Mouse (Mus musculus): ENCODE results near the gene Hist1h2br. TPM values are rescaled to one million over a fixed set of nuclear protein-coding genes. Genes with fewer than 3 reads are reported as not detected.
"Not testable (repeated sequence)": the region's sequence is repeated elsewhere in the genome, so short reads cannot be mapped to it uniquely, and the experiment has no call there.

Gene Hist1h2br
- polyA plus RNA-seq, 1 experiment from 2014 or later = 11.3 TPM

GRCm38 (mm10) chr13:21811074-21811473 is 22.5 kb upstream of the Hist1h2br start:
- H3K36me3 ChIP-seq; H3K9ac ChIP-seq (replicated peaks); H3K4me1 ChIP-seq (replicated peaks); H3K4me2 ChIP-seq (replicated peaks); H3K27me3 ChIP-seq; H3K27ac ChIP-seq; H3K4me3 ChIP-seq (replicated peaks); H3K9me3 ChIP-seq: not testable (repeated sequence)
- ATAC-seq = peak; percentile 47
- no CpG with 5 or more reads among the region's 8 CpGs for WGBS

DNA sequence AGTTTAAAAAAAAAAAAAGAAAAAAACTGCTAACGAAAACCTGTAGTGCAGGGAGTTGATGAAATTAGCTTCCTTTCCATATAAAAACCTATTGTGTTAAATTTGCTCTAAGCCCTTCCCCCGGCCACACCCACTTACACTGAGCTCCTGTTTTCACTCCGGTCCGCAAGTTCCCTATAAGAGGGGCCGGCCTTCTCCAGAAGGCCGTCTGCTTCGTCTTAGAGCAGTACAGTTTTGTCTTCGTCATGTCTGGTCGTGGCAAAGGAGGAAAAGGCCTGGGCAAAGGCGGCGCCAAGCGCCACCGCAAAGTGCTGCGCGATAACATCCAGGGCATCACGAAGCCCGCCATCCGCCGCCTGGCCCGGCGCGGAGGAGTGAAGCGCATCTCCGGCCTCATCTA is 22.0 kb upstream of the Hist1h2br start, which contains the start of gene Hist1h4m:
Hist1h4m (plus strand) TSS at position 208 of the 400 bp plus-strand sequence.
- not testable (repeated sequence) for H3K27me3 ChIP-seq; H3K4me1 ChIP-seq (replicated peaks); H3K27ac ChIP-seq; H3K9me3 ChIP-seq; H3K9ac ChIP-seq (replicated peaks); H3K36me3 ChIP-seq
- Histone ChIP-seq H3K4me3 (replicated peaks) (peak within 1 kb of the TSS; percentile 23), H3K4me2 (replicated peaks) (peak within 1 kb of the TSS; percentile 48)
- ATAC-seq = peak; percentile 44
- no CpG with 5 or more reads among the region's 24 CpGs for WGBS

- Histone ChIP-seq H3K4me3 (replicated peaks) (peak overlapping the region; percentile 23), H3K4me2 (replicated peaks) (peak overlapping the region; percentile 48)
- H3K9ac ChIP-seq (replicated peaks); H3K9me3 ChIP-seq; H3K36me3 ChIP-seq; H3K27me3 ChIP-seq; H3K4me1 ChIP-seq (replicated peaks); H3K27ac ChIP-seq: not testable (repeated sequence)
- peak; percentile 28 for ATAC-seq
- 0% methylated on average over 14 of the region's 14 CpGs for WGBS
Measured at GRCm38 (mm10) chr13:21812092-21812491, 21.5 kb upstream of the Hist1h2br start.

DNA sequence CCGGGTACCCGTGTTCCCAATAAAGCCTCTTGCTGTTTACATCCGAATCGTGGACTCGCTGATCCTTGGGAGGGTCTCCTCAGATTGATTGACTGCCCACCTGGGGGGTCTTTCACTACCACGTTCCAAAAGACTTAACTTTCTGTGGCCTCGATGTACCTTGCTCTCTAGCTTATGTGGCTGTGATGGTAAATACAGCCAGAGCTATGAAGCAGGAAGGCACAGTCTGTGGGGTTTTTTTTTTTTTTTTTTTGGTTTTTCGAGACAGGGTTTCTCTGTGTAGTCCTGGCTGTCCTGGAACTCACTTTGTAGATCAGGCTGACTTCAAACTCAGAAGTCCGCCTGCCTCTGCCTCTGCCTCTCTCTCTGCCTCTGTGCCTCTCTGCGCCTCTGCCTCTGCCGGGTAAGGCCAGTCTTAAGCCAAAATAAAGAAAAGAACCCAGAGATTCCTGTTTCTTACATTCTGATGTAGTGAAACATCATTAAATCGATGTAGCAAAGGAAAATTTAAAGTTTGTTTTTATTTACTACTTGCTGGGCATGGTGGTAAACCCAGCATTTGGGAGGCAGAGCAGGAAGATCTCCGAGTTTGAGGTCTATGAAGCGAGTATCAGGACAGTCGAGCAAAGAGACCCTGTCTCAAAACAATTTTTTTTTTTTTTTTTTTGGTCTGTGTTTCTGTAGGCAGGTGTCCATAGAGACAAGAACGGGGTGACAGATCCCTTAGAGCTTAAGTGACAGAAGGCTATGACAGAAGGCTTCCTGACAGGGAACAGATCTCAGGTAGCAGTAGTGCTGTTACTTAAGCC is 13.3 kb upstream of the Hist1h2br start:
- H3K4me2 ChIP-seq (replicated peaks); H3K27ac ChIP-seq; H3K36me3 ChIP-seq; H3K9ac ChIP-seq (replicated peaks); H3K27me3 ChIP-seq; H3K4me1 ChIP-seq (replicated peaks); ATAC-seq; H3K4me3 ChIP-seq (replicated peaks); H3K9me3 ChIP-seq: not testable (repeated sequence)
- 67% methylated on average over 6 of the region's 16 CpGs for WGBS

GRCm38 (mm10) chr13:21828511-21828910 is 5.0 kb upstream of the Hist1h2br start:
- Histone ChIP-seq H3K9me3 (no peaks in the 10 kb centered on the region), H3K4me2 (replicated peaks) (no peak overlapping the region), H3K9ac (replicated peaks) (no peak overlapping the region), H3K4me1 (replicated peaks) (no peaks in the 10 kb centered on the region), H3K4me3 (replicated peaks) (no peak overlapping the region), H3K27me3 (no peaks in the 10 kb centered on the region), H3K27ac (no peak overlapping the region), H3K36me3 (no peaks in the 10 kb centered on the region)
- no peak for ATAC-seq
- 88% methylated on average over 3 of the region's 3 CpGs for WGBS

DNA sequence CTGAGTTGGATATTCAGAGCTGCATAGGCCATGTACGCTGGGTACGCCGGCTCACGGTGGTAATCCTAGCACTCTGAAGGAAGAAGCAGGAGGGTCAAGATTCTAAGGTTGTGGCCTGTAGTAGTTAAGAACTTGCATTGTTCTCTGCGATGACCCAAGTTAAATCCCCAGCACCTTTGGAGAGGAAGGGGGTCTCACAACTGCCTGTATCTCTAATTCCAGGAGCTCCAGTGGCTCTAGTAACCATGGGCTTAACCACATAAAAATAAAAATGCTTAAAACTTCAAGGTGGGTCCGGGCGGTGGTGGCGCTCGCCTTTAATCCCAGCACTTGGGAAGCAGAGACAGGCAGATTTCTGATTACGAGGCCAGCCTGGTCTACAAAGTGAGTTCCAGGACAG is 3.2 kb upstream of the Hist1h2br start:
- H3K4me2 ChIP-seq (replicated peaks) = no peak overlapping the region
- no peak for ATAC-seq
- no peak overlapping the region for H3K27ac ChIP-seq

DNA sequence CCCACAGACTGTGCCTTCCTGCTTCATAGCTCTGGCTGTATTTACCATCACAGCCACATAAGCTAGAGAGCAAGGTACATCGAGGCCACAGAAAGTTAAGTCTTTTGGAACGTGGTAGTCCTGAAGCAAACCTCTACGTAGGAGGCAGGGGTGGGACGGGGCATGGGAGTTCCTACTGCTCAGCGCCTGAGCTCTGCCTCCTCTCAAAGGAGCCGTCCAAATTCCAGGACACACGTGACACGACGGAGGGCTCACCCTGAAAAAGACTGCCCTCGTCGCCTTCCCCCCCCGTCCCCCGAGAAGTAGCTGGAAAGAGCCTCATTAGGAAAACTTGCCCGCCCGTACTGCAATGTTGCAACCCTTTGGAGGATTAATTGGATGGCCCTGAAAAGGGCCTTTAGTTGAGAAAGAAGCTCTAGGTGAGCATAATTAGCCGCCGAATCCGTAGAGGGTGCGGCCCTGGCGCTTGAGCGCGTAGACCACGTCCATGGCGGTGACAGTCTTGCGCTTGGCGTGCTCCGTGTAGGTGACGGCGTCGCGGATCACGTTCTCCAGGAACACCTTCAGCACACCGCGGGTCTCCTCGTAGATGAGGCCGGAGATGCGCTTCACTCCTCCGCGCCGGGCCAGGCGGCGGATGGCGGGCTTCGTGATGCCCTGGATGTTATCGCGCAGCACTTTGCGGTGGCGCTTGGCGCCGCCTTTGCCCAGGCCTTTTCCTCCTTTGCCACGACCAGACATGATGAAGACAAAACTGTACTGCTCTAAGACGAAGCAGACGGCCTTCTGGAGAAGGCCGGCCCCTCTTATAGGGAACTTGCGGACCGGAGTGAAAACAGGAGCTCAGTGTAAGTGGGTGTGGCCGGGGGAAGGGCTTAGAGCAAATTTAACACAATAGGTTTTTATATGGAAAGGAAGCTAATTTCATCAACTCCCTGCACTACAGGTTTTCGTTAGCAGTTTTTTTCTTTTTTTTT is 1.8 kb upstream of the Hist1h2br start, which contains the start of gene Hist1h4n:
Hist1h4n (minus strand) TSS at position 779 of the 977 bp plus-strand sequence.
- peak; percentile 81 for ATAC-seq
- not testable (repeated sequence) for H3K4me1 ChIP-seq (replicated peaks); H3K36me3 ChIP-seq; H3K9ac ChIP-seq (replicated peaks); H3K27me3 ChIP-seq; H3K9me3 ChIP-seq
- peak within 1 kb of the TSS; percentile 23 for H3K4me3 ChIP-seq (replicated peaks)
- peak within 1 kb of the TSS; percentile 47 for H3K4me2 ChIP-seq (replicated peaks)
- WGBS = under 1% methylated on average over 26 of the region's 58 CpGs
- peak within 1 kb of the TSS; percentile 71 for H3K27ac ChIP-seq

More for the DNA sequence above, 3.2 kb upstream of the Hist1h2br start:
- WGBS = 81% methylated on average over 10 of the region's 10 CpGs
- Histone ChIP-seq H3K9me3 (no peaks in the 10 kb centered on the region), H3K4me3 (replicated peaks) (no peak overlapping the region), H3K4me1 (replicated peaks) (no peaks in the 10 kb centered on the region), H3K27me3 (no peaks in the 10 kb centered on the region), H3K36me3 (no peaks in the 10 kb centered on the region), H3K9ac (replicated peaks) (no peak overlapping the region)

DNA sequence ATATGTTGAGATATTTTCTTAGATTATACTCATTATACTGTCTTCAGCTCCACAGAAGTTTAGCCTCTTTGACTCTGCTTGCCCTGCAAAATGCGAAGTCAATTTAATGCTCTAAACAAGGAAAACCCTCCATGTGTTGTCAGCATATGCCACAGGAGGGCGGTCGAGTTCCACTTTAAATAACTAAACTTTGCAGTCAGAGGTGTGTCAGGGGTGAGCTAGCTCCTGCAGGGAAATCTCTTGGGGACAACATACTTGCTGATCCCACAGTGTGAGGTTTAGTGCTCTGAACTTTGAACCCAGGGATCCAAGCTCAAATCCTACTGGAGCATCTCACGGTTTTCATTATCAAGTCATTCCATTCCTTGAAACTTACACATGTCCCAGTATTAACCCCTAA is 7.0 kb downstream of the Hist1h2br start:
- H3K9me3 ChIP-seq; H3K4me1 ChIP-seq (replicated peaks); H3K9ac ChIP-seq (replicated peaks); H3K4me3 ChIP-seq (replicated peaks); H3K36me3 ChIP-seq; H3K27ac ChIP-seq; H3K27me3 ChIP-seq; H3K4me2 ChIP-seq (replicated peaks): not testable (repeated sequence)
- peak; percentile 82 for ATAC-seq
- WGBS = no CpG with 5 or more reads among the region's 4 CpGs

GRCm38 (mm10) chr13:21846356-21846755 is 12.8 kb downstream of the Hist1h2br start:
- not testable (repeated sequence) for H3K4me2 ChIP-seq (replicated peaks); H3K9ac ChIP-seq (replicated peaks); H3K27me3 ChIP-seq

GRCm38 (mm10) chr13:21847883-21848282 is 14.3 kb downstream of the Hist1h2br start:
- 0 out of 2 replicates have a peak, but pooled peaks cover 3% of the 10 kb centered on the region for H3K27me3 ChIP-seq
- H3K4me2 ChIP-seq (replicated peaks) = no peak overlapping the region
- no peaks in the 10 kb centered on the region for H3K4me1 ChIP-seq (replicated peaks)
- no peak overlapping the region for H3K9ac ChIP-seq (replicated peaks)
- no peak for ATAC-seq
- H3K27ac ChIP-seq = no peak overlapping the region
- no peaks in the 10 kb centered on the region for H3K36me3 ChIP-seq
- no peaks in the 10 kb centered on the region for H3K9me3 ChIP-seq
- no peak overlapping the region for H3K4me3 ChIP-seq (replicated peaks)
- WGBS = 20% methylated on average over 8 of the region's 8 CpGs

More at GRCm38 (mm10) chr13:21846356-21846755, 12.8 kb downstream of the Hist1h2br start:
- not testable (repeated sequence) for H3K36me3 ChIP-seq; H3K4me1 ChIP-seq (replicated peaks); ATAC-seq; H3K4me3 ChIP-seq (replicated peaks); H3K27ac ChIP-seq; H3K9me3 ChIP-seq

- not testable (repeated sequence) for H3K9ac ChIP-seq (replicated peaks); H3K27ac ChIP-seq; H3K4me3 ChIP-seq (replicated peaks); H3K4me1 ChIP-seq (replicated peaks); H3K36me3 ChIP-seq; ATAC-seq; H3K27me3 ChIP-seq; H3K9me3 ChIP-seq; H3K4me2 ChIP-seq (replicated peaks)
- 38% methylated on average over 1 of the region's 1 CpGs for WGBS
Measured at GRCm38 (mm10) chr13:21850696-21851095, 17.2 kb downstream of the Hist1h2br start.

Data from midbrain, embryonic 13.5 days (tissue).